Mouse (Mus musculus): ENCODE data around the gene Ppp2r5e. TPM values are rescaled to one million over a fixed set of nuclear protein-coding genes. Genes with fewer than 3 reads are reported as not detected.

Ppp2r5e gene
- polyA plus RNA-seq, 1 experiment from 2014 or later = 8.5 TPM

DNA sequence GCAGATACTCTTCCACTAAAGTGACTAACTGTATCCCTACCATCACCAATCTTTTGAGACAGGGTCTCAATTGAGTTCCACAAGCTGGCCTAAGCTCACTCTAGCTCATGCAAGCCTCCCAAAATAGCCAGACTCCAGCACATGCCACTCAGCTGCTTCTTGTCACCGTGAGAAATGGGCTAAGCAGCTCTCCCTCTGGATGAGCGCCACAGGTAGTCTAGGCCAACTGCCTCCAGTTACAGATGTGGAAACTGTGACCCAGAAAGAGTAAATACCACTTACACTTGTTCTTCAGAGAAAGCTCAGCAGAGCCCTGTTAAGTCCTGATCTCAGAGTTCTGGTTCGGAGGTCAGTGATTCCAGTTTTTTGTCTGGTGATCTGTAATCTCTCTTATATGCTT, 43.7 kb downstream of the Ppp2r5e start:
- H3K27ac ChIP-seq (replicated peaks) = peak overlapping the region; percentile 67

DNA sequence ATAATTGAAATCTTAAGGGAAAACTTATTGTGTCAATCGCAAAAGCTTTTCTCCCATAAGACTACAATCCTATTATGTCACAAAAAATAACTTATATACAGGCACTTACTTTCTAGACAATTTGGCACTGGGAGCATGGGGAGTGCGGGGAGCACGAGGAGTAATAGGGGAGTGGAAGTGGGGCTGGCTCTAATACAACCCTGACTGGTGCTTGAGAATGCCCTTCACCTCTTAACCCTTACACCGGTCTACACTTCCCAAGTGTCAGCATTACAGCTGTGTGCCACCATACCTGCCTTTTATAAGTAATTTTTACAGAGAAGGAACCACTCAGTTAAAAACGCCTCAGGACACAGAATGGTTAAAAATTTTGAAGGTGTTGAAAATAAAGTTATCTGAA, 44.4 kb downstream of the Ppp2r5e start:
- H3K27me3 ChIP-seq (replicated peaks) = no peaks in the 10 kb centered on the region
- H3K36me3 ChIP-seq = no peaks in the 10 kb centered on the region
- peaks cover 67% of the 10 kb centered on the region for H3K4me1 ChIP-seq
- no peak overlapping the region for H3K9ac ChIP-seq
- no peak for ATAC-seq (ENCODE audit: extremely low read depth, insufficient number of reproducible peaks, low FRiP score, low TSS enrichment)
- H3K9me3 ChIP-seq = no peaks in the 10 kb centered on the region
- H3K27ac ChIP-seq (replicated peaks) = peak overlapping the region; percentile 67
- H3K4me3 ChIP-seq = no peak overlapping the region
- 80% methylated on average over 5 of the region's 5 CpGs for WGBS
- H3K4me2 ChIP-seq = no peak overlapping the region

More for the DNA sequence above, 43.7 kb downstream of the Ppp2r5e start:
- Histone ChIP-seq H3K9ac (no peak overlapping the region), H3K36me3 (no peaks in the 10 kb centered on the region), H3K27me3 (replicated peaks) (no peaks in the 10 kb centered on the region), H3K9me3 (no peaks in the 10 kb centered on the region), H3K4me3 (no peak overlapping the region), H3K4me1 (peaks cover 70% of the 10 kb centered on the region), H3K4me2 (no peak overlapping the region)
- ATAC-seq (ENCODE audit: extremely low read depth, insufficient number of reproducible peaks, low FRiP score, low TSS enrichment) = no peak
- 53% methylated on average over 3 of the region's 3 CpGs for WGBS

DNA sequence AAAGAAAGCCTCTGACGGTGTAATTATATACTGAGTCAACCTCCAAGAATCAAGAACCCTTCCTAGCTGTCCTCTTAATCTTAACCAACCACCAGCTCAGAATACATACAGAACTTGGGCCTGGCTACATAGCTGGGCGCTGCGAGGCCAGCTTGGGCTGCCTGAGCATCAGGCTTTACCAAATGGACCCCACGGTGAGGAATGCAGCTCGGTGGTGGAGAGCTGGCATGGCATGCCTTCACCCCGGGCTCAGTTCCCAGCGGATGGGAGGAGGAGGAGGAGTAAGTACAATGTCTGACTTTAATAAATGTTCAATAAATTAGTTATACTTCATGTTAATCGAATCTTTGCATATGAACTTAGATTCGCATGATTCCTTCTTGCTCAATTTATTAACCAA, 47.0 kb downstream of the Ppp2r5e start:
- H3K27ac ChIP-seq (replicated peaks) = no peak overlapping the region

DNA sequence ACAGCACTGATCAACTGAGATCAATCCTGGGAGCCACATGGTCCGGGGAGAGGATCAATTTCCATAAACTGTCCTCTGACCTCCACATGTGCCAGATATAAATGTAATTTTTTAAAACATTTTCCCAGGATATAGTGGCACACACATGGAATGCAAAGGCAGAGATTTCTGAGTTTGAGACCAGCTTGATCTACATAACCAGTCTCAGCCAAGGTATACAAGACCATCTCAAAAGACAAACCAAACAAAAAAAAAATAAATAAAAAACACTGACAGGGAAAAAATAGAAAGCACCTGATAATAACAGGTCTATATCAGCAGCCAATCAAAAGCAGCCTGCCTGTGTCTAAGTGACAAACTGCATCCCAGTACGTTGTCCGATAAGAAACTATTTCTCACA, 48.9 kb downstream of the Ppp2r5e start:
- Histone ChIP-seq H3K4me3 (no peak overlapping the region), H3K27ac (replicated peaks) (no peak overlapping the region), H3K36me3 (no peaks in the 10 kb centered on the region), H3K9me3 (no peaks in the 10 kb centered on the region), H3K27me3 (replicated peaks) (no peaks in the 10 kb centered on the region), H3K9ac (no peak overlapping the region), H3K4me1 (peaks cover 57% of the 10 kb centered on the region), H3K4me2 (no peak overlapping the region)
- WGBS = 61% methylated on average over 3 of the region's 3 CpGs
- ATAC-seq (ENCODE audit: extremely low read depth, insufficient number of reproducible peaks, low FRiP score, low TSS enrichment) = no peak

More for the DNA sequence above, 47.0 kb downstream of the Ppp2r5e start:
- H3K27me3 ChIP-seq (replicated peaks) = no peaks in the 10 kb centered on the region
- peaks cover 61% of the 10 kb centered on the region for H3K4me1 ChIP-seq
- no peak overlapping the region for H3K4me3 ChIP-seq
- H3K9ac ChIP-seq = no peak overlapping the region
- H3K9me3 ChIP-seq = no peaks in the 10 kb centered on the region
- H3K36me3 ChIP-seq = no peaks in the 10 kb centered on the region
- 70% methylated on average over 9 of the region's 9 CpGs for WGBS
- no peak for ATAC-seq (ENCODE audit: extremely low read depth, insufficient number of reproducible peaks, low FRiP score, low TSS enrichment)
- H3K4me2 ChIP-seq = no peak overlapping the region

DNA sequence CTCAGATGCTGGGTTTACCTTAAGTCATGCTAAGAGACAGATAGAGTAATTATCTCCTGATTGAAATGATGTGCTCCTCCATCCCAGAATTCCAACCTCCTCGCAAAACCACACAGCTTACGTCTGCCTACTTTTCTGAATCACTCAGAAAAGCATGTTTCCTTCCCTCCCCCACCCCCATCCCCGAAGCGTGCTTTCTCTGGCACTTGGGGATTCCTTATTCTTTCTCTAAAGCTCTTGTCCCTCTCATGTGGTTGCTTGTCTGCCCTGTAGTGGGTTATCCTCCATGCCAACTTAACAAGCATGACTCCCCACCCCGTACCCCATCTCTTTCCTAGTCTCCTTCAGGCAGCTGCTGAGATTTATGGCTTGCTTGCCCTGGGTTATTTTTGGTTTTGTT, 49.8 kb downstream of the Ppp2r5e start:
- H3K4me3 ChIP-seq = no peak overlapping the region
- H3K9ac ChIP-seq = no peak overlapping the region
- WGBS = 89% methylated on average over 5 of the region's 5 CpGs
- peaks cover 58% of the 10 kb centered on the region for H3K4me1 ChIP-seq
- H3K4me2 ChIP-seq = no peak overlapping the region
- ATAC-seq (ENCODE audit: extremely low read depth, insufficient number of reproducible peaks, low FRiP score, low TSS enrichment) = no peak
- H3K9me3 ChIP-seq = no peaks in the 10 kb centered on the region
- H3K27me3 ChIP-seq (replicated peaks) = no peaks in the 10 kb centered on the region
- no peak overlapping the region for H3K27ac ChIP-seq (replicated peaks)
- H3K36me3 ChIP-seq = no peaks in the 10 kb centered on the region

DNA sequence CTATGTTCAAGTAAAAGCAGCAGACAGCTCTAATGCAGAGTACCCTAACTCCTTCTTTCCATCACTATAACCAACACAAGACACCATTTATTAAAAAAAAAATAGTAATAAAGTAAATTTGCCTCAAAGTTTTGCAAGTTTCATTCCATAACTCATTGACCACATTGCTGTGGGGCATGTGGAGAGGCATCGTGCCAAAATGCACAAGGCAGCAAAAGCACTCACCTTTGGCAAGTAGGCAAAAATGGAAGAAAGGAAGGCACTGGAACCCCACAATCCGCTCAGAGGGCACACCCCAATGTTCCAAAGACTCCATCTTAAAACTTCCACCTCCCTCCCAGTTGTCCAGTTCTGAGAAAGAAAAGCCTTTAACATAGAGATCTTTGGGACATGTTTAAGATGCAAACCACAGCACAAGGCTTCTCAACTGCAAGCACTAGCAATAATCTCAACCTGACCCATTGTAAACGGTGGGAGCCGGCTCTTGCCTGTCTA, 50.6 kb downstream of the Ppp2r5e start:
- Histone ChIP-seq H3K27me3 (replicated peaks) (no peaks in the 10 kb centered on the region), H3K4me1 (peaks cover 64% of the 10 kb centered on the region), H3K9ac (no peak overlapping the region), H3K36me3 (no peaks in the 10 kb centered on the region), H3K27ac (replicated peaks) (no peak overlapping the region), H3K4me3 (no peak overlapping the region), H3K9me3 (no peaks in the 10 kb centered on the region), H3K4me2 (no peak overlapping the region)
- 91% methylated on average over 4 of the region's 4 CpGs for WGBS
- no peak for ATAC-seq (ENCODE audit: extremely low read depth, insufficient number of reproducible peaks, low FRiP score, low TSS enrichment)

DNA sequence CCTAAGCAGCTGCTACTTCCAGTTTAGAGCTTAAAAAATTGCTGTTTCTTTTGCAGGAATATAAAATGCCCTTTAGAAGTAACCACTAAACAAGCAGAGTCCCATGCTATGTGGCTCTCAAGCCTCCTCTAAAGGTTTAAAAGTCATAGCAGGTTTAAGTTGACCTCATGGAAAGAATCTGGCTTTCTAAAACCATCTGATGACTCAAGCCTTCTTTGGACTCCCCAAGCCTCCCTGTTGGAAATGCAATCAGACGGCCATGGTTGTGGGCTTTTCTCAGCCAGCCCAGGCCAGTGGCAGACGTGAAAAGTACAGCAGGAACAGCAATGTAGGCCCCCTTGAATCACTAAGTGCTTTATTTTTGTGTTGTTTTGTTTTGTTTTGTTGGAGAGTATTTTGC, 51.4 kb downstream of the Ppp2r5e start:
- ATAC-seq (ENCODE audit: extremely low read depth, insufficient number of reproducible peaks, low FRiP score, low TSS enrichment) = no peak
- no peak overlapping the region for H3K9ac ChIP-seq
- WGBS = 56% methylated on average over 2 of the region's 2 CpGs
- no peaks in the 10 kb centered on the region for H3K9me3 ChIP-seq
- H3K36me3 ChIP-seq = no peaks in the 10 kb centered on the region
- no peak overlapping the region for H3K27ac ChIP-seq (replicated peaks)
- H3K27me3 ChIP-seq (replicated peaks) = no peaks in the 10 kb centered on the region
- no peak overlapping the region for H3K4me2 ChIP-seq
- peaks cover 68% of the 10 kb centered on the region for H3K4me1 ChIP-seq
- no peak overlapping the region for H3K4me3 ChIP-seq

DNA sequence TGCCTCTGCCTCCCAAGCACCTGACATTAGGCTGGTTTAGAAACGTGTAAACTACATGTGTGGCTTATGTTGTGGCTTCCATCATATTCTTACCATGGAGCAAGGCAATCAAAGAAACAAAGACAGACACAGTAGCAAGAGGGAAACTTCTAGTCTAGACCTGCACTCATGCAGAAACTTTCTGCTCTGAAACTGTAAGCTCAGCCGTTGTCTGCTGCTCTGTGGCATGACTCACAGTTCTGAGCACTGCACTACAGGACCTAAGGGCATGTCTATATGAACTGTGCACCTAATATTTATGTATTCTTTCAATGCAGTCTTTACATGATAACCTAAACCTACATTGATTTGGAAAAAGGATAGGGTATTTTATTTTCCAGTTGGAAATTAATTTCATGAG, 51.8 kb downstream of the Ppp2r5e start:
- ATAC-seq (ENCODE audit: extremely low read depth, insufficient number of reproducible peaks, low FRiP score, low TSS enrichment) = no peak
- no peaks in the 10 kb centered on the region for H3K36me3 ChIP-seq
- no peak overlapping the region for H3K4me2 ChIP-seq
- peaks cover 65% of the 10 kb centered on the region for H3K4me1 ChIP-seq
- H3K4me3 ChIP-seq = no peak overlapping the region
- H3K9ac ChIP-seq = no peak overlapping the region
- 63% methylated on average over 2 of the region's 2 CpGs for WGBS
- H3K27ac ChIP-seq (replicated peaks) = no peak overlapping the region
- H3K9me3 ChIP-seq = no peaks in the 10 kb centered on the region
- no peaks in the 10 kb centered on the region for H3K27me3 ChIP-seq (replicated peaks)

DNA sequence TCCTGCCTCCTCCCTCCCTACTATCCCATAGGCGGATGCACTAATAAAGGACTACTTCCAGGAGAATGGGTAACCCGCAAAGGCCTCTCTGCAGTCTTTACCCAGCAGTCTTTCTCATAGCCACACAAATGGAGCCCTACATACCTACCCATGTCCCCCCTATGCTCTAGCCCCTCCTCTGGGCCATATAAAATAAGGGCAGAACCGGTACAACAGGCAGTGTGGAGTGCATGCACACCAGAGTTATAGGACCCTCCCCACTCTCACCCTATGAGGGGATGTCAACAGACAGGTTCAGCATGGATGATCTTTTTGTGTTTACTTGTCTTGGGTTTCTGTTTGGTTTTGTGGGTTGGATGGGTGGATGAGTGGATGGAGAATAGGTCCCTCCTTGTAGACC, 52.7 kb downstream of the Ppp2r5e start:
- Histone ChIP-seq H3K36me3 (no peaks in the 10 kb centered on the region), H3K9ac (no peak overlapping the region), H3K4me3 (no peak overlapping the region), H3K4me1 (peaks cover 64% of the 10 kb centered on the region), H3K9me3 (no peaks in the 10 kb centered on the region), H3K27ac (replicated peaks) (no peak overlapping the region), H3K27me3 (replicated peaks) (no peaks in the 10 kb centered on the region), H3K4me2 (no peak overlapping the region)
- no peak for ATAC-seq (ENCODE audit: extremely low read depth, insufficient number of reproducible peaks, low FRiP score, low TSS enrichment)
- WGBS = 74% methylated on average over 3 of the region's 3 CpGs

DNA sequence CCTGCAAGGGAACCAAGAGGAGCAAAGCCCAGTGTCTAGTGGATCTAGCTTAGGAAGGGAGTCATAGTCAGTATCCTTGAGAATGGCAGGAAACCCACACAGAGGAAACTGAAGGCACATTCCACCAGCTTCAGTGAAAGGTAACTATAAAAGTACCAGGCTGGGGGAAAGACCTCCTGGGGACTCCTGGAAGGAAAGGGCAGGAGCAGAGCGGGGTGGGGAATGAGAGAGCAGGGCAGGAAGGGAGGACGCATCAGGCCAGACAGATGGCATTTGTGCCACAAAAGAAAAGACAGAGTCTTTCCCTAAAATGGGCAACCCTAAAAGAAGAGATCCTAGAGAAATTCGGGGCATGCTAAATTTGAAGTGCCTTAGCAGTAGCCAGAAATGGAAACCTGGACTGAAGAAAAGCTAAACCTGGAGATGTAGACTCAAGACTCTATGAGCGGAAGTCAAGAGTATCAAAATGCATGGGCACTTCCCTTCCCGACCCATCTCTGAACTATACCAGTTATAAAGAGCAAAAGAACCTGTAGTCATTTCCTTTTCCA, 55.3 kb downstream of the Ppp2r5e start:
- ATAC-seq (ENCODE audit: extremely low read depth, insufficient number of reproducible peaks, low FRiP score, low TSS enrichment) = no peak
- Histone ChIP-seq H3K36me3 (no peaks in the 10 kb centered on the region), H3K27ac (replicated peaks) (no peak overlapping the region), H3K9me3 (no peaks in the 10 kb centered on the region), H3K4me3 (no peak overlapping the region), H3K9ac (no peak overlapping the region), H3K27me3 (replicated peaks) (no peaks in the 10 kb centered on the region), H3K4me2 (no peak overlapping the region), H3K4me1 (peaks cover 72% of the 10 kb centered on the region)
- WGBS = 76% methylated on average over 5 of the region's 5 CpGs

DNA sequence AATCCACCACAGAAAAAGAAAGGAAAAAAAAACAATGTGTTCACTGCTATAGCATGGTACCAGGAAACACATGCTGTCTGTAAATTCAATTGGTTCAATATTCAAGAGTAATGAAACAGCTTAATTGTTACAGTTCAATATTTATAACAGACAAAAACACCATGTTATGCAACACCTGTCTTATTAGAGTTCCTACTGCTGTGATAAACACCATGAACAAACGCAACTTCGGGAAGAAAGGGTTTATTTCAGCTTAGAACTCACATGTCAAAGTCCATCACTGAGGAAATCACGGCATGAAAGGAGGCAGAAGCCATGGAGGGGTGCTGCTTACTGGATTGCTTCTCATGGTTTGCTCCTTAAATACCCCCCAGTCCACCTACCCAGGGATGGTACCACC, 56.8 kb downstream of the Ppp2r5e start:
- 85% methylated on average over 3 of the region's 3 CpGs for WGBS
- no peaks in the 10 kb centered on the region for H3K9me3 ChIP-seq
- no peaks in the 10 kb centered on the region for H3K36me3 ChIP-seq
- no peak overlapping the region for H3K4me2 ChIP-seq
- H3K4me1 ChIP-seq = peaks cover 70% of the 10 kb centered on the region
- no peak overlapping the region for H3K27ac ChIP-seq (replicated peaks)
- no peak overlapping the region for H3K9ac ChIP-seq
- no peaks in the 10 kb centered on the region for H3K27me3 ChIP-seq (replicated peaks)
- no peak for ATAC-seq (ENCODE audit: extremely low read depth, insufficient number of reproducible peaks, low FRiP score, low TSS enrichment)
- no peak overlapping the region for H3K4me3 ChIP-seq

DNA sequence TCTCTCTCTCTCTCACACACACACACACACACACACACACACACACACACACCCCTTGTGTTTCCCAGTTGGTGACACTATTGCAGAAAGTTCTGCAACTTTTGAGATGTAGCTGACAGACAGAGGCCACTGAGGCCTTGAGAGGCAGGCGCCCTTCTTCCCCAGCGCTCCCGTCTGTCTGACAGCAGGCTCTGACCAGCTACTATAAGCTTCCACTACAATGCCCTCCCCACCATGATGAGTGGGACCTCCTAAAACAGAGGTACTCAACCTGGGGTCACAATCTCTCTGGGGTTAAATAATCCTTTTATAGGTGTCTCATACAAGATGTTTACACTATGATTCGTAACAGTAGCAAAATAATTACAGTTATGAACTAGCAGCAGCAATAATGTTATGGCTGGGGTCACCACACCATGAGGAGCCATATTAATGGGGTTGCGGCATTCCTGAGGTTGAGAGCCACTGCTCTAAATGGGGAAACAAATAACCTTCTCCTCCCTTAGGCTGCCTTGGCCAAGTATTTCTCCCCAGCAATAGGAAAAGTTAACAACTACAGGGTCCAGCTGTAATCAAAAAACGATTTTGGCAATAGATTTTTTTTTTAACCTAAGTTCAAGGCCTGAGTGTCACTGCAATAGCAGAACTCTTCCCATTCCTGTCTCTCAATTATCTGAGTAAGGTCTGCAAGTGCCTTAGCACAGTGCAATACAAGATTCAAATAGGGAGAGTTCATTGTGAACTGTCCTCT, 58.2 kb downstream of the Ppp2r5e start:
- no peak overlapping the region for H3K4me2 ChIP-seq
- H3K36me3 ChIP-seq = no peaks in the 10 kb centered on the region
- peaks cover 66% of the 10 kb centered on the region for H3K4me1 ChIP-seq
- H3K27ac ChIP-seq (replicated peaks) = peak overlapping the region; percentile 40; the same call in 1 of the 2 replicates
- no peak overlapping the region for H3K9ac ChIP-seq
- H3K4me3 ChIP-seq = no peak overlapping the region
- whole genome bisulfite sequencing = 71% methylated on average over 6 of the region's 6 CpGs
- no peaks in the 10 kb centered on the region for H3K27me3 ChIP-seq (replicated peaks)
- no peak for ATAC-seq (ENCODE audit: extremely low read depth, insufficient number of reproducible peaks, low FRiP score, low TSS enrichment)
- no peaks in the 10 kb centered on the region for H3K9me3 ChIP-seq

All from heart, embryonic 13.5 days (tissue).